Mouse (Mus musculus) urinary bladder, postnatal 14 days (tissue): ENCODE measurements at regions not wholly inside any gene's neighbourhood (a gene's known extent, or its start where the extent isn't known, plus 50 kb on each side); places are given as distances from the start of the nearest gene placed in this dataset.

Source experiments
- DNase-seq: peaks from one replicate; pipeline ENCODE4 v3.0.0; 2021; ENCODE audit warnings: low spot score

DNA sequence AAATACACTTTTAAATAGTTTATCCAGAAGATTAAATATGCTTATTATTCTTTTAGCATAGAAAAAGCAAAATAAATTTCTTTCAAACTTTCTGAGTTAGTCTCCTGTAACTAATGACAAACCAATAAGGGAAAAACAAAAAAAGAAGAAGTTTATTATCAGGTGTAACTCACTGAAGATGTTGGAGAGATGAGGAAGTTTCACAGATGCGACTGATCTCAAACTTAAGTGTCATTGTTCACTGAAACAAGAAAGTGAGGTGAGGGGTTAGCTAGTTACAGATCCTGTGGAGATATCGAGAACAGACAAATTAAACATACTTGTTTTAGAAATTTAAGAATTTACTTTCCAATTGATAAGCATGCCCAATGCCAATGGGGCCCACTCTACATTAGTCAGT is 199.2 kb downstream of the Wdr20rt start:
- no peak for DNase-seq

DNA sequence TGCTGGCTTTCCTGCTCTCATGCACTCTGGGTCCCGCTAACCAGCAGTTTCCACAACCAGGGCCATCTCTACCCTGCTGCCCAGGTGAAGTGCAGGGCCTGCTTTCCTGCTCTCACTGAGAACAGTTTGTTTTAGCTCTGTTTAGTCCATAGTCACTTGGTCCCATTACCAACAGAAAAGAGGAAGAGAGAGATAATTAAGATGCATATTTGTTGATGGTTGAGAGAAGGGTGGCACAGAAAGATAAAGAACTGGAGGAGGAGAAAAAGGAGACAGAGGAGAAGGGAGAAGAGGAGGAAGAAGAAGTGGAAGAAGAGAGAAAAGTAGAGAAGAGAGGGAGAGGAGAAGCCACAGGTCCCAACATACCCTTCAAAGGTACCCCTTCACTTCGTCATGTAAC is 200.1 kb downstream of the Wdr20rt start:
- no peak for DNase-seq

DNA sequence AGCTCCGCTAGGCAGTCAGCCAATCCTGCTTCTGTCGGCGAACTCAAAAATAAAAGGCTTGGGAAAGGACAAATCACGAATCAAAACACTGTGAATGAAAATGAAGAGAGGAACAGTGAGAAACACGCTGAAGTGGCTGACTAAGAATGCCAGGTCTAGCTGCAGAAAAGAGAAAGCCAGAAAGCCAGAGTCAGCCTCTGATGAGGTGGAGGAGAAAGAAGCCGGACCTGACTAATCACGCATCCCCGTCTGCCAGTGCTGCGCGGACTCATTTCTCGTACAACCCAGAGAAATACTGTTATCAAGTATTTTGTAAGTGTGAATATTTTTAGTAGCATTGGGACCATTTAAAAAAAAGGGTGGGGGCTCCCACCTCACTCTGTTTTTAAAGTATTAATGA is 201.6 kb downstream of the Wdr20rt start:
- no peak for DNase-seq

DNA sequence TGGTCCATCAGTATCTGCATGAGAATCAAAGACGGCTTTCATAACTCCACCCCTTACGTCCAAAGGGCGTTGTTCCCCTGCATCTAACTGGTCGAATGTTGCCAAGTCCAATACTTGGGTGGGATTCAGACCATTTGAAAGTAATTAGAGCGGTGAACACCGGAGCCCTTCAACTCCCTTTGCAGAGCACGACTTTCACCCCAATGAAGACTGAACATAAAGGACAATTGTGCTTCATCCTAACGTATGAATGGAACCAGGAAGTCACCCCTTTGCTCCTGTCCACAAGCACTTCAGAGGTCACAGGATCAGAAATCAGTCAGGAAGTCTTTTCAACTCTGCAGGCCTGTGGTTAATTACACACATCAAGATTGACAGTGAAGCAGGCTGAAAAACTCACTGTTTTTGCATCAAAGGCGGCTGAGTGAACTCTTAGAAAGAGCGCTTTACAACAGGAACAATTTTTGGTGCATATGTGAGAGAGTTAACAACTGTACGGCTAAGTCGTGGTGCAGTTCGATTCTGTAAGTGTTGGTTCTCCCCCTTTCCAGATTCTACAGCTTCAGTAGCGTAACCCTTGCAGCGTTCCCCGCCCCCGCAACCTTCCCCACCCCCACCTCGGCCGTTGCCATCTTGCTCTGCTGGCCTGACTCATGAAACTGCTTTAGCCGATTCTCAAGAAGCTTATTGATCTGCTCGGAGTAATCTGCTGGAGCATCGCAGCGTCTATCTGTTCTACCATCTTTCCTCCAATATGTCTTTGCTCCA is 203.1 kb downstream of the Wdr20rt start:
- DNase-seq = no peak

DNA sequence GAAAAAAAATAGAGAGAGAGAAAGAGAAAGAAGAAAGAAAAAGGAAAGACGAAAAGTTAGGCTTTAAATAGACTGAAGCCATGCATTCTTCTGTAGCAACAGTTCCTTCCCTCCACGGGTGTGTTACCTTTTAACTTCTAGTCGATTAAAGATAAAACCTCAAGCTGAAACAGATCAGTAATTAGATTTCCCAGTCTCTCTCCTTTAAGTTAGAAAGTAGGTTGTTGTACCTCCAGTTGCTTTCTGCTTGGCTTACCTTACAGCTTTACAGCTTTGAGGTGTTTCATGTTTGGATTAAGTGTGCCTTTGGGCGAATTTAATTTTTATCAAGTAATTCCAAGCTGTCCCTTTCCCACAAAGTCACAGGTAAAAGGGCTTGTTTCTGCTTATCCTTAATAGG is 225.5 kb downstream of the Wdr20rt start:
- no peak for DNase-seq

- DNase-seq = no peak
These were observed 230.4 kb downstream of the Wdr20rt start for GRCm38 (mm10) chr12:65455683-65456082.

GRCm38 (mm10) chr12:65456956-65457355 is 231.6 kb downstream of the Wdr20rt start:
- DNase-seq = no peak

GRCm38 (mm10) chr12:65464246-65464645 is 238.9 kb downstream of the Wdr20rt start:
- DNase-seq = no peak

- DNase-seq = peak; percentile 7
These were observed 253.4 kb downstream of the Wdr20rt start for GRCm38 (mm10) chr12:65478674-65479073.

DNA sequence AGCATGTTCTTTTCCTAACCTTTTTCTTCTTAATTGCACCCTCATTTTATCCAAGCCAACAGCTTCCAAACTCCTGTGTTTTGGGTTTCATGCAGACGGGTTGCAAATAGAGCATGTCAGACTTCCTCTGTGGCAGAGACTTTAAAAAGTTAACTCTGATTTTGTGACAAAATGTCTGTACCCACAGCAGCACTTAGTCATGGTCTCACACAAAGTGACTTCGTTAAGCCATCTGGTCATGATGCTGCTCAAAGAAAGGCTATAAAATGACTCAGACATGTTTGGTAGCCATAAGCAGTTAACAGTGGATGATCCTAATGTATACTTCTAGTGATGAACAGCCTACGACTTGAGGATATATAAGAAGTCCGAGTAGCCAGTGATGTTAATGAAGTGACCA is 255.5 kb downstream of the Wdr20rt start:
- DNase-seq = no peak

- DNase-seq = no peak
These were observed 265.8 kb downstream of the Wdr20rt start for GRCm38 (mm10) chr12:65491092-65491491.

DNA sequence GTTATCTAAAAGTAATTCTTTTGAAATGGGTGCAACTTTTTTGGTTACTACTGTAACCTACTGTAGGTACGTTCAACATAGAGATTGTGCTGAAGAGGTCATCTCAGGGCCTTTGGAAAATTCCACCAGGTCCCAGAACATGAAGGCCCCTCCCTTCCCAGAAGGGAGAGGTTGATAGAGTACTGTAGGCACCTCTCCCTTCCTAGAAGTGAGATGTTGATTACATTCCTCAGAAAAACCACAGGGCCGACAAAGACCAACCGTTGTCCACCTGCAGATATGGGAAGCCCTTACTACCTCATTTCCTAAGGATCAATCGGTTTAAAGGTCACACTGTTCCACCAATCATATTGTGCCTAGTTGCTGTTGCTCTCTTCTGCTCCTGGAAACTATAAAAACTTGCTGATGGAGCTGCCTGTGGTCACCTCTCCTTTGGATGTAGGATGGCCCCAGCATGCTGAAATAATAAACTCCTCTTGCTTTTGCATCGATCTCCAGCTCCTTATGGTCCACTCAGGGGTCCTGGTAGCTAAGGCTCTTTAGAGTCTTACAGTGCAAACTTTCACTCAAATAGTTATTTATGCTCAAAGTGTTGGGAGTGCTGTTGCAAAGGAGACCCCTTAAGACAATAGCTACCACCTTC is 269.2 kb downstream of the Wdr20rt start:
- DNase-seq = no peak

GRCm38 (mm10) chr12:65496613-65497012 is 271.3 kb downstream of the Wdr20rt start:
- no peak for DNase-seq

- DNase-seq = no peak
These were observed 272.3 kb downstream of the Wdr20rt start for GRCm38 (mm10) chr12:65497602-65498001.

DNA sequence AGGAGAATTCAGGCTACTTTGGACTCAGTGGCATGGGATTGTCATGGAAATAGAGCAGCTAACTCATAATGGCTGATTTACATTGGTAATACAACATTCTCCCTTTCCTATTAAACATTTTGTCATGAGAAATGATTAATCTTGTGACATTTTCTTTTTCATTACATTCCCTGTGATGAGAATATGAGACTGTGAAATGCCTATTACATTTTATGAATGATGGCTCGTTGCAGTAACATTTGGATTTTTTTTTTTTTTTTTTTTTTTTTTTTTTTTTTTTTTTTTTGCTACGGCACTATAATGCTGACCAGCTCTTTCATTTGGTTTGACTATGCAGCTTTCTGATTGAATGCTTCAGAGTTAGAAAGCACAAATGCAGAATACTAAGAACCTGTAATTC is 276.1 kb downstream of the Wdr20rt start:
- DNase-seq = no peak

DNA sequence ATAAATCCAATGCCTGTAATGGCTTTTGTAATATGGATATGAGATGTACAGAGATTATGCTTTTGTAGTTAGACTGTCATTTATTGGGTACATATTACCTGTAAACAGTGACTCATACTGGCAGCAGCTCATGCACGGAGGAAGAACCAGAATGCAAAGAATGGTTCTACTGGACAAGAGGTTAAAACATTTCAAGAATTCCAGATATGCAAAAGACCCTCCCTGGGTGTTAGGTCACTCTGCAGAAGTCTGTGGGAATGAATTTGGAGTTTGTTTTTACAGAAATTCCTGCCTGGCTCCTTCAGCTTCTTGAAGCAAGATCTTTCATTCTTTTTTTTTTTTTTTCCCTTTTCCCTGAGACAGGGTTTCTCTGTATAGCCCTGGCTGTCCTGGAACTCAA is 276.7 kb downstream of the Wdr20rt start:
- no peak for DNase-seq

DNA sequence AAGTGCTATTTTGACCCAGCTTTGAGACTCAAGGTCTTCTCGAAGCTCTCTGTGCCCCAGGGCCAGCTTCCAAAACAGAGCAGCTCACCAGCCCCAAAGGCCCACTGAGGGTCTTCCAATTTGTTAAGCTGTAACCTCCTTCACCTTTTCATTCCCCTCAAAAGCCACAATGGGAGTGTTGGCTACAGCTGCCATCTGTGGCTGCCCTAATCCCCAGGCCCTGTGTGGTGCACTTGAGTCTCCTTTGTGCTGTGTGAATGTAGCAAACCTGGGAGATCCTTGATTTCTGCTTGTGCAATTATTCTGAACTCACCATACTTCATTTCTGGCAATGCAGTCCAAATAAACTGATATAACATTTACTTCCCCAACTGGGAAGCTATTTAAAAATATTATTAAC is 287.8 kb downstream of the Wdr20rt start:
- DNase-seq = no peak

- DNase-seq = no peak
These were observed 308.9 kb downstream of the Wdr20rt start for GRCm38 (mm10) chr12:65534142-65534690.

DNA sequence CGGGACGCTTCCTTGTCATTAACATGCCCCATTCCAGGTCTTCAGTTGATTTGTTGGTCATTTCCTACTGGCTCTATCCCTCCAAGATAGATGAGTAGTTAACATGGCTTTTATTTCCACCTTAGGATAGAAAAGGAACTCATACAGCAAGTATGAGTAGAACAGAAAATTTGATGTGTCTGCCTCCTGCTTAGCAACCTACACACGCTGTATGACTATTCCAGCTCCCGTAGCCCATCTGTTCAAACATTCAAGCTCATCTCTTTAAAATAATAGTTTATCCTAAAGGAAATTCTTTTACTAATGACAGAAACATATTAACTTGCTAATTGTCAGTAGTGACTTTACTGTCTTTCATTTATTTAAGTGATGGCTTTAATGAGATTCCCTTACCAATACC is 323.0 kb downstream of the Wdr20rt start:
- no peak for DNase-seq

GRCm38 (mm10) chr12:65552230-65552629 is 326.9 kb downstream of the Wdr20rt start:
- DNase-seq = no peak

GRCm38 (mm10) chr12:65559036-65559435 is 333.7 kb downstream of the Wdr20rt start:
- DNase-seq = no peak

DNA sequence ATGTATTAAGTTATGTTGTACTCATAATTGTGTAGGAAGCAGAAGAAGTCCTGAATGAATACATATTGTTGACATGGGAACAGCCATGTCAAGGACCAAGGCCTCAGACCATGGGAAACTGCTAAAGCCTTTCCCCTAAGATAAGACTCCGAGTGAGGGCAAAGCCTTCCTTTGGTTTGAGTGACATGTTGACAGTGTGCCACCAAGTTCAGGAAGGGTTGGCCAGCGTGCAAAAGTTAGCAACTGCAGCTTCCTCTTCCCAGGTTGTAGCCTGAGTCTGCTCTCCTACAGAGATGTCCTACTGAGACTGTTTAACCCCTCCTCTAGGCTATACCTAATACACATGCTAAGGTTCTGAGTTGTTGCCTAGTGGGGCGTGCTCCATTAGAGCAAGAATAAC is 334.5 kb downstream of the Wdr20rt start:
- DNase-seq = no peak

DNA sequence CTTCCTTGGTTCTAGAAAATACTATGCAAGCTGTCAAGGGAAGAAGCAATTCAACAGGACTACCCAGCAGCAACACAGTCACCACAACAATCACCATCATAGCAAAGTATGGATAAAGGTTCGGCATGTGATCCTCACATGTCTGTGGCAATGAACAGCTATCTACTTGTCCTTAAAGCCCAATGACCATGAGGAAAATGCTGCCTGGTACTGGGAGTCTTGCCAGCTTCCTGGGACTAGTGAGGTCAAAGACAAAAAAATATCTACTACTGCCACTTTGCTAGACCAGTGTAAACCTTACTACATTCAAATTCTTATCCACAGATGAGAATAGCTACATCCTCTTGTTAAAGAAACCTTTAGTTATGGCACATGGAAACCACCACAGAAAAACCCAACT is 346.3 kb downstream of the Wdr20rt start:
- no peak for DNase-seq

DNA sequence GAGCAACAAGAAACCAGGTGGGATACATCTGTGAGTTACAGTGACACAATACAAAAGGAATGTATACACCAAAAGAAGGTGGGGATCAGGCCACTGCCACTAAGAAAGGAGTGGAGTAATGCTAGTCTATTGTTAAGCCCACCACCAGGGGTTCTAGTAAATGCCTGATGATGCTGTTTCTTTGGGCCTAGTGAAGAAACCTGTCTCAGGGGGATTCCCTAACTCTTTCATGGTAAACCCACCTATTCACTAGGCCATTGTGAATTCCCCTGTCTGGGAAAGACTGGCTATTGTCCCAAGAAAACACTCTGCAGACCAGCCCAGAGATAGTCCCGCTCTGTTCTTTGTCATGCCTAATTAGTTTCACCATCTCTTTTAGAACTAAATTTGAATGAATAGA is 368.2 kb downstream of the Wdr20rt start:
- no peak for DNase-seq
